Mouse (Mus musculus): ENCODE measurements at regions not wholly inside any gene's neighbourhood (a gene's known extent, or its start where the extent isn't known, plus 50 kb on each side); places are given as distances from the start of the nearest gene placed in this dataset.

- Histone ChIP-seq H3K4me1 (ENCODE audit: control insufficient read depth, insufficient read depth, low read length) (peaks cover 19% of the 10 kb centered on the region; the same call in 1 of the 2 replicates), H3K4me2 (ENCODE audit: low read depth) (no peak overlapping the region), H3K27ac (ENCODE audit: low read depth, low read length) (peak overlapping the region; percentile 42; the same call in 1 of the 2 replicates), H3K36me3 (ENCODE audit: control insufficient read depth, insufficient read depth, low read length) (no peaks in the 10 kb centered on the region), H3K9ac (ENCODE audit: low read length) (no peak overlapping the region), H3K4me3 (ENCODE audit: low read depth, low read length) (no peak overlapping the region), H3K9me3 (ENCODE audit: control insufficient read depth, low read length) (no peaks in the 10 kb centered on the region), H3K27me3 (ENCODE audit: control insufficient read depth, insufficient read depth, low read length) (no peaks in the 10 kb centered on the region)
- 24% methylated on average over 9 of the region's 9 CpGs for WGBS
- DNase-seq (ENCODE audit: low spot score) (peak; percentile 70), ATAC-seq (ENCODE audit: insufficient read depth, low FRiP score, low TSS enrichment) (peak; percentile 92)
Observed at GRCm38 (mm10) chr14:16901534-16902147, 82.7 kb upstream of the Rarb start.

- H3K4me1 ChIP-seq (ENCODE audit: control insufficient read depth, insufficient read depth, low read length): peaks cover 19% of the 10 kb centered on the region; the same call in 1 of the 2 replicates
- no peaks in the 10 kb centered on the region for H3K9me3 ChIP-seq (ENCODE audit: control insufficient read depth, low read length)
- H3K27ac ChIP-seq (ENCODE audit: low read depth, low read length): no peak overlapping the region
- no peaks in the 10 kb centered on the region for H3K27me3 ChIP-seq (ENCODE audit: control insufficient read depth, insufficient read depth, low read length)
- H3K4me3 ChIP-seq (ENCODE audit: low read depth, low read length): no peak overlapping the region
- H3K36me3 ChIP-seq (ENCODE audit: control insufficient read depth, insufficient read depth, low read length): no peaks in the 10 kb centered on the region
- DNase-seq (ENCODE audit: low spot score) (peak; percentile 15), ATAC-seq (ENCODE audit: insufficient read depth, low FRiP score, low TSS enrichment) (no peak)
- H3K9ac ChIP-seq (ENCODE audit: low read length): no peak overlapping the region
- H3K4me2 ChIP-seq (ENCODE audit: low read depth): no peak overlapping the region
- WGBS: 11% methylated on average over 3 of the region's 3 CpGs
Observed at GRCm38 (mm10) chr14:16897747-16898544, 79.0 kb upstream of the Rarb start.

GRCm38 (mm10) chr14:16896974-16897373, 78.0 kb upstream of the Rarb start:
- 71% methylated on average over 3 of the region's 3 CpGs for WGBS
- no peak for ATAC-seq (ENCODE audit: insufficient read depth, low FRiP score, low TSS enrichment)

GRCm38 (mm10) chr14:16881249-16881648, 62.3 kb upstream of the Rarb start:
- H3K9me3 ChIP-seq (ENCODE audit: control insufficient read depth, low read length): no peaks in the 10 kb centered on the region
- ATAC-seq (ENCODE audit: insufficient read depth, low FRiP score, low TSS enrichment) (no peak), DNase-seq (ENCODE audit: low spot score) (no peak)
- no peak overlapping the region for H3K9ac ChIP-seq (ENCODE audit: low read length)
- H3K4me3 ChIP-seq (ENCODE audit: low read depth, low read length): no peak overlapping the region
- H3K4me2 ChIP-seq (ENCODE audit: low read depth): no peak overlapping the region
- no peak overlapping the region for H3K27ac ChIP-seq (ENCODE audit: low read depth, low read length)
- H3K36me3 ChIP-seq (ENCODE audit: control insufficient read depth, insufficient read depth, low read length): no peaks in the 10 kb centered on the region
- 67% methylated on average over 3 of the region's 3 CpGs for WGBS
- H3K4me1 ChIP-seq (ENCODE audit: control insufficient read depth, insufficient read depth, low read length): no peaks in the 10 kb centered on the region
- no peaks in the 10 kb centered on the region for H3K27me3 ChIP-seq (ENCODE audit: control insufficient read depth, insufficient read depth, low read length)

More at GRCm38 (mm10) chr14:16896974-16897373, 78.0 kb upstream of the Rarb start:
- no peaks in the 10 kb centered on the region for H3K27me3 ChIP-seq (ENCODE audit: control insufficient read depth, insufficient read depth, low read length)
- H3K9me3 ChIP-seq (ENCODE audit: control insufficient read depth, low read length): no peaks in the 10 kb centered on the region
- peaks cover 16% of the 10 kb centered on the region; the same call in 1 of the 2 replicates for H3K4me1 ChIP-seq (ENCODE audit: control insufficient read depth, insufficient read depth, low read length)
- H3K4me3 ChIP-seq (ENCODE audit: low read depth, low read length): no peak overlapping the region
- no peak overlapping the region for H3K27ac ChIP-seq (ENCODE audit: low read depth, low read length)
- no peak for DNase-seq (ENCODE audit: low spot score)
- no peak overlapping the region for H3K4me2 ChIP-seq (ENCODE audit: low read depth)
- H3K36me3 ChIP-seq (ENCODE audit: control insufficient read depth, insufficient read depth, low read length): no peaks in the 10 kb centered on the region
- no peak overlapping the region for H3K9ac ChIP-seq (ENCODE audit: low read length)

GRCm38 (mm10) chr14:16869221-16869620, 50.3 kb upstream of the Rarb start:
- Histone ChIP-seq H3K27ac (ENCODE audit: low read depth, low read length) (no peak overlapping the region), H3K4me1 (ENCODE audit: control insufficient read depth, insufficient read depth, low read length) (no peaks in the 10 kb centered on the region), H3K4me2 (ENCODE audit: low read depth) (no peak overlapping the region), H3K9me3 (ENCODE audit: control insufficient read depth, low read length) (no peaks in the 10 kb centered on the region), H3K4me3 (ENCODE audit: low read depth, low read length) (no peak overlapping the region), H3K36me3 (ENCODE audit: control insufficient read depth, insufficient read depth, low read length) (no peaks in the 10 kb centered on the region), H3K9ac (ENCODE audit: low read length) (no peak overlapping the region), H3K27me3 (ENCODE audit: control insufficient read depth, insufficient read depth, low read length) (no peaks in the 10 kb centered on the region)
- ATAC-seq (ENCODE audit: insufficient read depth, low FRiP score, low TSS enrichment) (no peak), DNase-seq (ENCODE audit: low spot score) (no peak)
- 95% methylated on average over 2 of the region's 2 CpGs for WGBS

All from neural tube, embryonic 11.5 days (tissue).